Mouse (Mus musculus): ENCODE data around the gene Gins2.

GRCm38 (mm10) chr8:120537207-120537817 lies 51.8 kb downstream of the Gins2 start:
- TF ChIP-seq POLR2A (IDR thresholded peaks at IDR 0.05; ENCODE audit: insufficient read length, low read depth) (no peak), POLR2AphosphoS2 (IDR thresholded peaks at IDR 0.05; ENCODE audit: insufficient read length, low read depth) (no peak), MAX (IDR thresholded peaks at IDR 0.05; ENCODE audit: low read depth) (no peak), REST (IDR thresholded peaks at IDR 0.05; ENCODE audit: insufficient read depth, insufficient read length) (no peak), TCF12 (IDR thresholded peaks at IDR 0.05; ENCODE audit: insufficient read depth, poor library complexity, severe bottlenecking) (peak; percentile 6), MYOD1 (IDR thresholded peaks at IDR 0.05; ENCODE audit: control insufficient read depth in 1 of 3, insufficient read length in 2 of 3, low read depth in 2 of 3) (peak in 2 of 3 experiments; percentile 35 to 93), SRF (IDR thresholded peaks at IDR 0.05; ENCODE audit: control insufficient read depth, insufficient read length, low read depth) (no peak), CEBPB (IDR thresholded peaks at IDR 0.05; ENCODE audit: insufficient read depth, poor library complexity, severe bottlenecking) (no peak)
